Mouse (Mus musculus) intestine, postnatal 0 days (tissue): ENCODE measurements around the gene 6430531B16Rik. TPM values are rescaled to one million over a fixed set of nuclear protein-coding genes. Genes with fewer than 3 reads are reported as not detected.

ENCODE experiments used
- ATAC-seq: fragments of 200-750 bp; cut with Nextera tagmentation; 2 replicates; pipeline ENCODE4 v1.8.0; 2017; ENCODE audit warnings: mild to moderate bottlenecking, moderate TSS enrichment, moderate library complexity
- H3K27ac ChIP-seq: fragments of 300-500 bp; sonication (generic); 2 replicates; pipeline ENCODE4 v1.5.1; 2014; ENCODE audit warnings: mild to moderate bottlenecking, low read depth, low read length, moderate library complexity
- H3K27me3 ChIP-seq: fragments of 300-500 bp; sonication (generic); replicated peaks from 2 replicates; pipeline ENCODE4 v1.6.1; 2014; ENCODE audit warnings: low read length, mixed read lengths; ENCODE audit not compliant: control insufficient read depth, insufficient read depth
- H3K36me3 ChIP-seq: fragments of 300-500 bp; sonication (generic); 2 replicates; pipeline ENCODE4 v1.6.1; 2014; ENCODE audit warnings: mild to moderate bottlenecking, moderate library complexity; ENCODE audit not compliant: control insufficient read depth, insufficient read depth
- H3K4me1 ChIP-seq: fragments of 300-500 bp; sonication (generic); replicated peaks from 2 replicates; pipeline ENCODE4 v1.6.1; 2014; ENCODE audit warnings: antibody characterized with exemption, low read length, mixed read lengths; ENCODE audit not compliant: control insufficient read depth, insufficient read depth
- H3K4me2 ChIP-seq: fragments of 300-500 bp; sonication (generic); replicated peaks from 2 replicates; pipeline ENCODE4 v1.6.1; 2014; ENCODE audit warnings: low read depth, mild to moderate bottlenecking, moderate library complexity
- H3K4me3 ChIP-seq: fragments of 300-500 bp; sonication (generic); 2 replicates; pipeline ENCODE4 v1.5.1; 2014; ENCODE audit warnings: low read depth, low read length
- H3K9ac ChIP-seq: fragments of 300-500 bp; sonication (generic); 2 replicates; pipeline ENCODE4 v1.6.1; 2014; ENCODE audit warnings: mild to moderate bottlenecking, low read depth, low read length
- H3K9me3 ChIP-seq: fragments of 300-500 bp; sonication (generic); 2 replicates; pipeline ENCODE4 v1.6.1; 2016; ENCODE audit warnings: mixed run types; ENCODE audit not compliant: control insufficient read depth
- CTCF ChIP-seq: sonication (generic); IDR thresholded peaks from 2 replicates; pipeline ENCODE4 v1.5.1; 2016; ENCODE audit warnings: low read depth, mild to moderate bottlenecking, control low read depth, antibody characterized with exemption, moderate library complexity
- WGBS: fragments of 180-500 bp; shearing (Covaris S2); extraction: QIAGEN DNeasy Blood & Tissue Kit; methylation state at CpG from one replicate; pipeline ENCODE4 v1.1.7; 2014; 5-methylcytosine and 5-hydroxymethylcytosine counted together
- polyA plus RNA-seq: library from polyadenylated mRNA; unstranded; fragments of >200 nt; fragmentation: Nextera tagmentation; extraction: Ambion mirVana; gene quantifications from 2 replicates; pipeline ENCODE4 v1.2.1, GENCODE M21; 2015

Gene 6430531B16Rik
- 0.16 TPM in 1 of 2 replicates, not detected in the other for polyA plus RNA-seq

DNA sequence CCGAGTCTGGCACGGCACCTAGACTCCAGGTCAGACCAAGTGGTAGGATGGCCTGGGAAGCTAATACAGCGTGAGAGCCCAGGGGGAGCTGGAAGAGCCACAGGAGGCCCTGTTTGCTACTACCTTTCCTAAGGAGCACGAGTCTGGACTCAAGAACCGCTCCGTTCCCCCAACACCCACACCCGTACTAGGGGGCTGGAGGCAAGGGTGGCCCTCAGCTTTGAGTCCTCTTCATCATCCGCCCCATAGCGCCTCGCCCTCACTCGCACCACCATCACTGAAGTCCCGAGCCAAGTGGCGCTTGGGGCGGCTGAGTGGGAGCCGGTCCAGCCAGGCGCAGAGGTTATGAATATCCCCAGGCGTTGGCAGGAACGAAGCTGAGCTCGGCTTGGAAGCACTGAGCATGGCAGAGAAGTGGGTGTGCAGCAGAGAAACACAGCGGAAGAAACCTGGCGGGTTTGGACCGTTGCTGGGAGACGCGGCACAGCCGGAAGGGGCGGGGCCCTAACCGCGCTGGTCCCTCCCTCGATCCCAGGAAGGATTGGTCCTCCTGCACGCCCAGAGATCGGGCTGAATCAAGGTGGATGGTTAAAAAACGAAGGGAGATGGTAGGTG, at the start of gene 6430531B16Rik:
Gene 6430531B16Rik, minus strand, starts transcription at position 478 of the 615 bp plus-strand sequence.
- no peaks in the 10 kb centered on the region for H3K27me3 ChIP-seq
- TF ChIP-seq CTCF = no peak
- ATAC-seq = peak; percentile 85
- no peaks in the 10 kb centered on the region for H3K36me3 ChIP-seq
- no peak within 1 kb of the TSS for H3K9ac ChIP-seq
- peak within 1 kb of the TSS; percentile 87 for H3K4me2 ChIP-seq
- peak within 1 kb of the TSS; percentile 46 for H3K4me3 ChIP-seq
- no peak within 1 kb of the TSS for H3K27ac ChIP-seq
- no peaks in the 10 kb centered on the region for H3K9me3 ChIP-seq
- WGBS = 5% methylated on average over 32 of the region's 32 CpGs
- peaks cover 6% of the 10 kb centered on the region; the same call in 1 of the 2 replicates for H3K4me1 ChIP-seq

DNA sequence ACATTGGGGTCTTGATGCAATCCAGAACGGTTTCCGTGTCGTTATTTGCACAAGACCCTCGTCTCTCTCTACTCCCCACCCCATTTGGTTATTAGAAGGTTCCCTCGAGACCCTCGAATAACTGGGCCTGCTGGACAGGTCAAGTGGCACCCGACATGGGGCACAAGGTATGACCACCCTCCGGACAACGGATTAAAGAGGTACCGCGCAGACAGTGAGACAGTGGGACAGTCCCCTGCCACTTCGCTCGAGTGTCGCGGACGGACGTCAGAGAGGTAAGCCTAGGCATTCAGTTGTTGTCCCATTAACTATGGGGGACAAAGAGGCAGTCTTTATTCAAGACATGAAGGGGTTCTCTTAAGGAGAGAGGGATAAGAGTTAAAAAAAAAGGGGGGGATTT, 32.8 kb upstream of the 6430531B16Rik start:
- Histone ChIP-seq H3K27me3 (no peaks in the 10 kb centered on the region), H3K27ac (no peak overlapping the region), H3K4me2 (no peak overlapping the region), H3K36me3 (0 out of 2 replicates have a peak, but pooled peaks cover 5% of the 10 kb centered on the region), H3K9me3 (no peaks in the 10 kb centered on the region), H3K9ac (no peak overlapping the region), H3K4me3 (no peak overlapping the region), H3K4me1 (no peaks in the 10 kb centered on the region)
- 98% methylated on average over 17 of the region's 17 CpGs for WGBS
- no peak for ATAC-seq
- TF ChIP-seq CTCF = no peak

DNA sequence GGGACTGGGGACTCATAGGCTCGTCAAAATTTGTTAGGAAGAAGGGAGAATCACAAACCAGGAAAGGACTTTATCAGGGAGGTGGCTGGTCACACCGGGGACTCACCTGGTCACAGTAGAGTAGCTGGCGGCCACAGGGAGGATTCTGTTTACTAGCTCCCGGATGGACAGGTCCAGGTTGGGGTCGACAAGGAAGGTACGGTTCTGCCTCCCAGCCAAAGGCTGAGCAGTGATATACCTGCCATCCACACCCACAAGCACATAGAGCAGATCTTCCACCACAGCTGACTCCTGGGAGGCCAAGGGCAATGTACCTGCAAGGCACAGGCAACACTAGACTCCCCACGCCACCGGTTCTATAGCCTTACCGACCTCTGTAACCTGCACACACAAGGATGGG, 29.2 kb upstream of the 6430531B16Rik start:
- Histone ChIP-seq H3K4me3 (no peak overlapping the region), H3K27me3 (no peaks in the 10 kb centered on the region), H3K36me3 (peaks cover 30% of the 10 kb centered on the region), H3K27ac (no peak overlapping the region; the same call in 1 of the 2 replicates), H3K4me2 (no peak overlapping the region), H3K9ac (no peak overlapping the region), H3K9me3 (no peaks in the 10 kb centered on the region), H3K4me1 (no peaks in the 10 kb centered on the region)
- no peak for ATAC-seq
- no peak for TF ChIP-seq CTCF
- WGBS = 84% methylated on average over 9 of the region's 9 CpGs

DNA sequence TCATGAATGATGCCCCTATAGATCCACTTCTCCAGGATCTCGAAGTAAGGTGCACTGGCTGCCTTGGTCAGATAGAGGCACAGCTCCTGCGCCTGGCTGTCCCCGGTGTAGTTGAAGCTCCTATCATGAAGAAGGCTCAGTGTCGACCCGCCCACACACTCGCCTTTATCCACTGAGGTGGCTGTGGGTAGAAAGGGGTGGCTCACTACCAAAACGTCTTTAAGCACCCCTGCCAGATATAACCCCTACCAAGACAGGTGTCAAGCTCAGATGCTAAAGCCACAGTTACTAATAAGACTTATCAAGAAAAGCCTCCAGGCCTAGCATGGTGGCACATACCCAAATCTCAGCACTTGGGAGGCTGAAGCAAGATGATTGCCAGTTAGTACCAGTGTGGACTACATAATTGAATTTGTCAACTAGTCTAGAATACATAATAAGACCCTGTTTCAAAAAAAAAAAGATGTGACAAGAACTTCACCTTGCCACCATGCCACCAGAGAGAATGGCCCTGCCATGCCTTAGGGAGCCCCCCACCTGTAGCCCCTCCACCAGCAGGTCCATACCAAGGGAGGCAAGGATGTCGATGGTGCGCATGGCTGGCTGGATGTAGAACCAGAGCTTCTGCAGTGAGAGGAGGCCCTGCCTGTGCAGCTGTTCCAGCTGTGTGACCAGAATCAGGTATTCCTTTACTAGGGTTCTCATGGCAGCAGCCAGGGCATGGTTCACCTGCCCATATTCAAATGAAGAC, 28.5 kb upstream of the 6430531B16Rik start:
- Histone ChIP-seq H3K27me3 (no peaks in the 10 kb centered on the region), H3K27ac (no peak overlapping the region; the same call in 1 of the 2 replicates), H3K36me3 (peaks cover 35% of the 10 kb centered on the region), H3K4me1 (no peaks in the 10 kb centered on the region), H3K9ac (no peak overlapping the region), H3K4me2 (no peak overlapping the region), H3K9me3 (no peaks in the 10 kb centered on the region), H3K4me3 (no peak overlapping the region)
- 91% methylated on average over 9 of the region's 9 CpGs for WGBS
- no peak for TF ChIP-seq CTCF
- no peak for ATAC-seq

DNA sequence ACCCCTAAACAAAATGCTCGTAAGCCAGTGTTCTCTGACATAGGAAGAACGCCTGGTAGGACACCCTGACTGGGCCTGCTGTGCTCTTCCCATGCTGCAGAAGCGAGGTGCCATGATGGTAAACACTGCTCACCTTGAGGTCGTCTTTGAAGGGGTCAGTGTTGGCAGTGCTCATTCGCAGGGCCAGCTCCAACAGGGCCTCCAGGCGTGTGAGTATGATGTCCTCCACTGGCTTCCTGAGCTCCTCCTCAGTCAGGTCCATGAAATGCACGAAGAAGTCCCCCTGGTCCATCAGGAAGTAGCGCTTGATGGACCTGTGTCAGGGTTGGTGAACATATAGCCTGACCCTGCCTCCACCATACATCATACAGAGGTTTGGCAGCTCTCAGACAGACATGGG, 26.1 kb upstream of the 6430531B16Rik start:
- no peak for ATAC-seq
- TF ChIP-seq CTCF = no peak
- 90% methylated on average over 8 of the region's 8 CpGs for WGBS
- H3K9ac ChIP-seq = no peak overlapping the region
- no peaks in the 10 kb centered on the region for H3K9me3 ChIP-seq
- H3K4me3 ChIP-seq = no peak overlapping the region
- H3K27me3 ChIP-seq = no peaks in the 10 kb centered on the region
- peaks cover 55% of the 10 kb centered on the region for H3K36me3 ChIP-seq
- no peak overlapping the region for H3K27ac ChIP-seq
- no peaks in the 10 kb centered on the region for H3K4me1 ChIP-seq
- H3K4me2 ChIP-seq = no peak overlapping the region

DNA sequence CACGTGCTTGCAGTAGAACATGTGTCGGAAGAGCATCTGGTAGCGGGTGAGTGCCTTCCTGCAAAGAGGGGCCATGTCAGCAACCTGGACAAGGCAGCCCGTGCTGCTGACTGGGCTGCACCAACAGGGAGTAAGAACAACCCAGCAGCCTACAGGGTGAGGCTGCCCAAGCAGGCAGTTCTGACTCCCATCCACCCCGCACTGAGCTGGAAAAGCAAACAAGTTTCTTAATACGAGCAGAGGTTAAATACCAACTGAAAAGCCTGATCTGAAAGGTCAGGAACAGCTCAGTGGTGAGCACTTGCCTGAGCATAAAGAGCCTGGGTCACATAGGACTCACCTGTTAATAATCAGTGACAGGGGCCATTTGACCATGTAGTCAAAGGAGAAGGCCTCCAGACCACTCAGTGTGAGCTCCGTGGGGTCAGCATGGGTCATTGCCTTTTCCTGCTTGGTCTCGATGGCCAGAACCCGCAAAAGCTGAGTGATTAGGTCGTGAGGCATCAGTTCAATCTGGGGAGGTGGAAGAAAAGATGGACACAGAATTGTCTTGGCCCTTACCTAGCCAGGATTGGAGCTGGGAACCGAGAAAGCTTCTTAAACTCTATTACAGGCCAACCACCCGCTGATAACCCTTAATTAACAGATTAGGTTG, 22.7 kb upstream of the 6430531B16Rik start:
- Histone ChIP-seq H3K36me3 (peaks cover 81% of the 10 kb centered on the region), H3K9me3 (no peaks in the 10 kb centered on the region), H3K9ac (no peak overlapping the region), H3K27me3 (no peaks in the 10 kb centered on the region), H3K4me1 (no peaks in the 10 kb centered on the region), H3K4me3 (no peak overlapping the region), H3K4me2 (no peak overlapping the region), H3K27ac (no peak overlapping the region)
- ATAC-seq = no peak
- TF ChIP-seq CTCF = no peak
- 82% methylated on average over 12 of the region's 12 CpGs for WGBS
